ENCODE assay signal across 25 mouse cellular contexts in the genomic region with DNA sequence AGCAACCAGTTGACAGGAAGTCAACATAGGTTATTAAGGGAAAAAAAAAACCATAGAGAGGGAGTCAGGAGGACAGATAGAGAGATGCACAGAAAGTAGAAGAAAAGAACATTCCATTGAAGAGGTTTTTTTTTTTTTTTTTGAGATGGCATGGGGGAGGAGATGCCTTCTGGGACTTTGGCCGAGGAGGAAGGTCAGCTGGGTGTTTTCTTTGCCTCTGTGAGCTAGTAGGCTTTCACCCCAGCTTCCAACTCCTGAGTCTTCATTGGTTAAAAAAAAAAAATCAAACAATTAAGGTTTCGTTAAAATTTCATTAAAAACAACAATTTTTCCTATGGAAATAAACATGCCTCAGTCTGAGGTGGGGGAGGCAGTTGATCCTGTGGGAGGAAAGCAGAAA. TPM values are rescaled to one million over a fixed set of nuclear protein-coding genes. Genes with fewer than 3 reads are reported as not detected.
DNase-seq lines count a peak whose midpoint lies in the region; ATAC-seq and TF ChIP-seq lines count a peak whose summit lies in the region.
"Had no signal": no experiment of that assay in that cellular context is flagged by ENCODE, and none has a peak within 500 bp of the region (broad histone marks: within the 10 kb centered on the region; RNA-seq: fewer than 3 reads in every experiment).

No protein-coding gene starts in this region.

- DNase-seq in kidney, adult 9 months, result peak; percentile 49
- no peak for DNase-seq in kidney, postnatal 4 days
- peak; percentile 18 to 58 for DNase-seq in kidney, postnatal 25 days
- no peak for DNase-seq in kidney, adult 11 months
- no peak for DNase-seq in left cerebral cortex, adult 2 months (ENCODE audit: extremely low spot score in 1 of 2, low spot score in 2 of 2)
- no peak for DNase-seq in left cerebral cortex, postnatal 4 days
- DNase-seq: adrenal gland, adult 8-10 months; adrenal gland, postnatal 25 days; cerebellum, adult 11-12 months; cerebellum, adult 8-10 months; cerebellum, postnatal 10 days; cerebellum, postnatal 36 days; gastrocnemius, postnatal 25 days; heart, adult 2 months; heart, postnatal 14 days; heart, postnatal 4 days had no signal

- no peak overlapping the region for H3K4me3 ChIP-seq in hindbrain, embryonic 15.5 days
- H3K4me3 ChIP-seq in hindbrain, embryonic 12.5 days, result no peak overlapping the region
- no peak overlapping the region for H3K4me3 ChIP-seq in left cerebral cortex, adult 2 months
- H3K4me3 ChIP-seq: embryonic facial prominence, embryonic 10.5 days; embryonic facial prominence, embryonic 13.5 days; erythroblast, embryonic 14.5 days; forebrain, embryonic 12.5 days; forebrain, embryonic 15.5 days; heart, adult 2 months; heart, embryonic 10.5 days; heart, embryonic 13.5 days had no signal

- no peaks in the 10 kb centered on the region for H3K27me3 ChIP-seq in hindbrain, embryonic 15.5 days
- H3K27me3 ChIP-seq in hindbrain, embryonic 12.5 days, result no peaks in the 10 kb centered on the region
- H3K27me3 ChIP-seq: embryonic facial prominence, embryonic 13.5 days; forebrain, embryonic 12.5 days; forebrain, embryonic 15.5 days; heart, embryonic 13.5 days had no signal

- H3K9ac ChIP-seq in hindbrain, embryonic 15.5 days, result no peak overlapping the region
- H3K9ac ChIP-seq in hindbrain, embryonic 12.5 days, result no peak overlapping the region
- H3K9ac ChIP-seq: embryonic facial prominence, embryonic 13.5 days; forebrain, embryonic 12.5 days; forebrain, embryonic 15.5 days; heart, embryonic 13.5 days had no signal

- H3K9me3 ChIP-seq in hindbrain, embryonic 15.5 days, result no peaks in the 10 kb centered on the region
- H3K9me3 ChIP-seq in hindbrain, embryonic 12.5 days (replicated peaks), result no peaks in the 10 kb centered on the region
- H3K9me3 ChIP-seq: embryonic facial prominence, embryonic 10.5 days; embryonic facial prominence, embryonic 13.5 days; forebrain, embryonic 12.5 days; forebrain, embryonic 15.5 days; heart, embryonic 10.5 days; heart, embryonic 13.5 days had no signal

- no peaks in the 10 kb centered on the region for H3K36me3 ChIP-seq in hindbrain, embryonic 15.5 days
- H3K36me3 ChIP-seq in hindbrain, embryonic 12.5 days, result no peaks in the 10 kb centered on the region
- H3K36me3 ChIP-seq: embryonic facial prominence, embryonic 10.5 days; embryonic facial prominence, embryonic 13.5 days; forebrain, embryonic 12.5 days; forebrain, embryonic 15.5 days; heart, embryonic 10.5 days; heart, embryonic 13.5 days had no signal

- H3K4me1 ChIP-seq in hindbrain, embryonic 15.5 days (replicated peaks), result no peaks in the 10 kb centered on the region
- peaks cover 5% of the 10 kb centered on the region; the same call in 1 of the 2 replicates for H3K4me1 ChIP-seq in hindbrain, embryonic 12.5 days
- H3K4me1 ChIP-seq: embryonic facial prominence, embryonic 13.5 days; forebrain, embryonic 15.5 days; heart, embryonic 13.5 days had no signal

- 0 out of 2 replicates have a peak overlapping the region, but pooled peaks have one; percentile 17 for H3K27ac ChIP-seq in hindbrain, embryonic 15.5 days (replicated peaks)
- no peak overlapping the region for H3K27ac ChIP-seq in hindbrain, embryonic 12.5 days
- H3K27ac ChIP-seq in left cerebral cortex, adult 2 months, result peak overlapping the region; percentile 61; the same call in 1 of the 2 replicates
- H3K27ac ChIP-seq: embryonic facial prominence, embryonic 10.5 days; embryonic facial prominence, embryonic 13.5 days; forebrain, embryonic 12.5 days; forebrain, embryonic 15.5 days; heart, adult 2 months; heart, embryonic 10.5 days; heart, embryonic 13.5 days had no signal

- no peak overlapping the region for H3K4me2 ChIP-seq in hindbrain, embryonic 15.5 days
- no peak overlapping the region for H3K4me2 ChIP-seq in hindbrain, embryonic 12.5 days (replicated peaks)
- H3K4me2 ChIP-seq: embryonic facial prominence, embryonic 13.5 days; forebrain, embryonic 12.5 days; forebrain, embryonic 15.5 days; heart, embryonic 13.5 days had no signal

- no peak for TF ChIP-seq CTCF in left cerebral cortex, adult 2 months (IDR thresholded peaks at IDR 0.05)

- intact Hi-C loops in left cerebral cortex, adult 2 months (cut with DNase I), result no loop called here
- intact Hi-C loops in left cerebral cortex, postnatal 4 days (cut with DNase I), result no loop called here

- ATAC-seq in hindbrain, embryonic 15.5 days (ENCODE audit: low FRiP score, low read depth), result no peak
- ATAC-seq in hindbrain, embryonic 12.5 days (ENCODE audit: low FRiP score), result no peak
- ATAC-seq: forebrain, embryonic 15.5 days had no signal

- WGBS in hindbrain, embryonic 15.5 days, result 76% methylated on average over 2 of the region's 2 CpGs
- 79% methylated on average over 2 of the region's 2 CpGs for WGBS in hindbrain, embryonic 12.5 days

RNA-seq across cellular contexts. Expression of a gene that starts 28.4 kb away (rescaled TPM):
- polyA plus RNA-seq in hindbrain, embryonic 15.5 days (2015; fragmentation: Nextera tagmentation; extraction: Ambion mirVana), result 16.0 and 16.5 TPM in 2 replicates
- 20.2 and 20.4 TPM in 2 replicates for polyA plus RNA-seq in hindbrain, embryonic 12.5 days (2016; fragmentation: Nextera tagmentation; extraction: Ambion mirVana)
- total RNA-seq in left cerebral cortex, adult 2 months (2021), result 10 to 100 TPM; 40.5 to 43.9 TPM
- 10 to 100 TPM; 28.8 to 30.4 TPM for total RNA-seq in left cerebral cortex, postnatal 4 days (2021)
- polyA plus RNA-seq: erythroblast, embryonic 14.5 days had no signal

Comparison
In these comparisons a context has a peak if more than half of its experiments do, and no peak if none do; other contexts are left out.
1. DNase-seq: peak in kidney, adult 9 months (single experiment) and kidney, postnatal 25 days (2 of 2); none in kidney, postnatal 4 days (0 of 2), kidney, adult 11 months (single experiment), left cerebral cortex, adult 2 months (0 of 2) and left cerebral cortex, postnatal 4 days (single experiment).